ENCODE assay signal across 15 mouse cellular contexts in the genomic region with DNA sequence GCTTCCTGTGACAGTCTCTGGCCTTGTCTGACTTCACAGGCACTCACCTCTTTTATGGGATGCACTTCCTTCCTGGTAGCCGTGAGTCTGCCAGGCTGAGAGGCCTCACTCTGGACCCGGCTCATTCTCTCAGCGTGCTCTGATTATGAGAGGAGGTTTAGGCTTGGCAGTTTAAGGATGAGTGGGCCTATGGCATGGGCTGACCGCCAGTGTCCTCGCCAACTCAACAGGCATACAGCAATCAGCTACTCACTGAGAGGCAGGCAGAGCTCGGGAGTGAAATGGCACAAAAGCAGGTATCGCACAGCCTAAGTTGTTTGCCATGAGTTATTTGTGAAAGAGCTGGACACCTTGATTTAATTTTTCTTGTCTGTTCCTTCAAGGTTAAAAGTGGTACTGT. TPM values are rescaled to one million over a fixed set of nuclear protein-coding genes. Genes with fewer than 3 reads are reported as not detected.
"Had no signal": no experiment of that assay in that cellular context is flagged by ENCODE, and none has a peak within 500 bp of the region (broad histone marks: within the 10 kb centered on the region; RNA-seq: fewer than 3 reads in every experiment).

No protein-coding gene starts in this region.

- H3K4me2 ChIP-seq: limb, embryonic 15.5 days; liver, embryonic 13.5 days; lung, embryonic 15.5 days; midbrain, embryonic 12.5 days; neural tube, embryonic 15.5 days had no signal

- H3K36me3 ChIP-seq: limb, embryonic 15.5 days; liver, embryonic 13.5 days; lung, embryonic 15.5 days; midbrain, embryonic 12.5 days; neural tube, embryonic 15.5 days had no signal

- H3K27me3 ChIP-seq: limb, embryonic 15.5 days; liver, embryonic 13.5 days; lung, embryonic 15.5 days; midbrain, embryonic 12.5 days; neural tube, embryonic 15.5 days had no signal

- H3K4me1 ChIP-seq: limb, embryonic 15.5 days; liver, embryonic 13.5 days; lung, embryonic 15.5 days; midbrain, embryonic 12.5 days; neural tube, embryonic 15.5 days had no signal

- H3K9ac ChIP-seq: limb, embryonic 15.5 days; liver, embryonic 13.5 days; liver, postnatal 0 days; lung, embryonic 15.5 days; midbrain, embryonic 12.5 days; neural tube, embryonic 15.5 days had no signal

- DNase-seq: kidney, adult 8-10 months; liver, embryonic 13.5 days; liver, postnatal 0 days; lung, postnatal 14 days; right cerebral cortex, postnatal 25 days; thymus, postnatal 36 days had no signal

- ATAC-seq: intestine, postnatal 0 days; liver, postnatal 0 days had no signal

- H3K27ac ChIP-seq: limb, embryonic 15.5 days; liver, embryonic 13.5 days; lung, embryonic 15.5 days; midbrain, embryonic 12.5 days; neural tube, embryonic 15.5 days had no signal

- H3K4me3 ChIP-seq: limb, embryonic 15.5 days; liver, embryonic 13.5 days; lung, embryonic 15.5 days; midbrain, embryonic 12.5 days; myocyte; neural tube, embryonic 15.5 days had no signal

- H3K9me3 ChIP-seq: limb, embryonic 15.5 days; liver, embryonic 13.5 days; lung, embryonic 15.5 days; midbrain, embryonic 12.5 days; neural tube, embryonic 15.5 days had no signal

RNA-seq across cellular contexts. Expression of a gene that starts 51.5 kb away (rescaled TPM):
- total RNA-seq: megakaryocyte-erythroid progenitor cell, adult 5-6 weeks had no signal
- polyA plus RNA-seq: liver, embryonic 13.5 days; liver, postnatal 0 days; neural tube, embryonic 11.5 days; thymus, postnatal 0 days had no signal
